Mouse (Mus musculus): Measurements from ENCODE around the gene Mecp2.
A peak's percentile ranks its signal among the peaks of the same experiment; 100 is the strongest.
"Not testable (repeated sequence)": the region's sequence is repeated elsewhere in the genome, so short reads cannot be mapped to it uniquely, and the experiment has no call there.

Mecp2 gene

GRCm38 (mm10) chrX:74135263-74135662 is at the start of gene Mecp2:
Gene Mecp2, minus strand, starts transcription at chrX:74135363.
- DNase-seq (ENCODE audit: low read depth): not testable (repeated sequence)

DNA sequence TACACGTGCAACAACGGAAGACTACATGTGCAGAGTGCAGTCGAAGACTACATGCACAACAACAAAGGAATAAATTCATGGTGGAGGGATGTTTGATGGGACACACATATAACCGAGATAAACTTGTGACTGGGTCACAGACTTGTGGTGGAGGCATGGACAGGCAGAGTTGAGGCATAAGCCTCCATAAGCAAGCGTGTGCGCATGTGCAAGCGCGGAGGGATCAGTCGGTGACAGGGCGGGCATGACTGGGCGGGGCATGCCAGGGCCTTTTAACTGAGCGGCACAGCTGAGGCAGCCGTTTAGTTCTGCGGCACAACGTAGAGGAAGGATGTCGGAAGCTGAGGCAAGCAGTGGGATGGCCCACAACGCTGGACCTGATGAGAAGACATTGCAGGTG is 41.8 kb upstream of the Mecp2 start, which contains the start of gene Tktl1:
Tktl1 (plus strand) TSS at position 301 of the 400 bp plus-strand sequence.
- no peak for DNase-seq (ENCODE audit: low read depth)

- DNase-seq (ENCODE audit: low read depth): no peak
These were observed 32.6 kb upstream of the Mecp2 start, which contains the start of gene Tex28 for GRCm38 (mm10) chrX:74167738-74168137. Gene Tex28, minus strand, starts transcription at chrX:74167838.

DNA sequence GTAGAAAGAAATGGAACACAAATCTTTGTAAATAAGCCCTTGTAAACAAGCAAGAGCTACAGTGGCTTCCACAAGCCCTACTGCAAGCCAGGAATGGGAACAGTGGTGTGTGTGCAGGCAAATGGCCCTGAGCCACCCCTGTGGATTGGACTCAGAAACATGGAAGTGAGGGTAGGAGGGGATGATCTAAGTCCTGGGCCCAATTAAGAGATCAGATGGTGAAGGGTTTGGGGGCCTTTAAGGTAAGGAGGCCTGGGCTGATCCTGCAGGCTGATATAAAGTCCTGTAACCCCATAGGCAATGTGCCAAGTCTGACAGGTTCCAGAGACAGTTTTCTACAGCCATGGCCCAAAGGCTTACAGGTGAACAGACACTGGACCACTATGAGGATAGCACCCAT is 8.0 kb downstream of the Mecp2 start, which contains the start of gene Opn1mw:
Opn1mw (plus strand) TSS at position 301 of the 400 bp plus-strand sequence.
- DNase-seq (ENCODE audit: low read depth): no peak

DNA sequence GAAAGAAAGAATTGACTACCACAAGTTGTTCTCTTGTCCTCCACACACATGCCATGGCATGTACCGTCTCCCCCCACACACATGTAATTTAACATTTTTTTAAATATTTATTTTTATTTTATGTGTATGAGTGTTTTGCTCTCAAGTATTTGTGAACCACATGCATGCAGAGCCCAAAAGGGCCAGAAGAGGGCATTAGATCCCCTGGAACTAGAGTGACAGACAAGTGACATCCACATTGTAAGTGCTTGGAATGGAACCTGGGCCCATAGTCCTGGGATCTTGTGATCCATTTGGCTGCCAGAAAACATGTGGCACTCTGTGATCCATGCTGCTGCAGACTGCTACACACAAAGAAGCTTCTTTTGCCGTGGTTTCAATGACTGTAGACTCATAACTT is 10.2 kb downstream of the Mecp2 start:
- peak; percentile 24 for DNase-seq (ENCODE audit: low read depth)

- DNase-seq (ENCODE audit: low read depth): peak; percentile 45
These were observed 19.7 kb downstream of the Mecp2 start for GRCm38 (mm10) chrX:74115511-74115910.

- no peak for DNase-seq (ENCODE audit: low read depth)
These were observed 21.1 kb downstream of the Mecp2 start for GRCm38 (mm10) chrX:74114036-74114435.

DNA sequence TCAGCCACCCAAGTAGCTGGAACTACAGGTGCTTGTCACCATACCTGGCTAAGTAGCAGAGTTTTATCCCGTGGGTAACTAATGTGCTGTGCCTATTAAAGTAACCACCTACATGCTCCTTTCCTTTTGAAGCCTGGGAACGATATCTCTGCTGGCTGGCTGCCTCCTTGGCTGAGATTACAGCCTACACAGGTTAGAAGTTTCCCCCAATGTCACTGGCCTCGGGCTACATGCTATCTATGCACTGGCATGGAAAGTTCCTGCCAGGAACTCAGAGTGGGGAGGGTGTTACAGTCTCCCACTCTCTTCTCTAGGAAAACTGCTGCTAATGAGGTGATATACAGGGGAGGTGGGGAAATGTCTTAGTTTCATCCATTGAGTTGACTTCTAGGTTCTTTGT is 26.4 kb downstream of the Mecp2 start:
- no peak for DNase-seq (ENCODE audit: low read depth)

- DNase-seq (ENCODE audit: low read depth): no peak
These were observed 29.2 kb downstream of the Mecp2 start for GRCm38 (mm10) chrX:74105916-74106315.

DNA sequence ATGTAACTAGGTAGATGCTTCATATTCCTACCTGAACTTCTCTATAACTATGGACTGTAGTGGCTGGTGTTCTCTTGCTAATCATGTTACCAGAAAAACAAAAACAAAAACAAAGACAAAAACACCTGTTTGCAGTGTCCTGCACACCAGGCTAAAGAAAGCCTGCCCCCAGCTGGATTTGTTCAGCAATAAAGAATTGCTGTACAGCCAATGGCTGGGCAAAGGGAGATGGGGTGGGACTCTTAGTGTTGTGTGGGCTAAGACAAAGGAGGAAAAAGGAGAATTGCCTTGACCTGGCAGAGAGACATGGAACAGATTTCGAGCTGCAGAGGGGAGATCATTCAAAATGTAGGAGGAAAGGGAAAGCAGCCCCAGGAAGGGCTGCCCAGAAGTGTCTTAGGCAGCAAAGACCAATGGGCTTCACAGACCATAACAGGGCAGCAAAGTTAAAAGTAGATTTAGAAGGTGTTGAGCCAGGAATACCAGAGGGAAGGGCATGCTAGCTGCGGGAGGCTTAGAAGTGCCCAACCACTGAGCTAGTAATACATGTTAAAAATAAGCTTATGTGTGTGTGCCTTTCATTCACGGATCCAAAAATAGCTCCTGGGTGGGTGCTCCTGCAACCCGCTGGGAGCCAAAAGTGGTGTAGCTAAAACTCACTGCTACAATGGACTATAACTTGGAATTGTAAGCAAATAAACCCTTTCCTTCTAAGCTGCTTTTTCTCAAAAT is 31.5 kb downstream of the Mecp2 start:
- DNase-seq (ENCODE audit: low read depth): no peak

- no peak for DNase-seq (ENCODE audit: low read depth)
These were observed 40.0 kb downstream of the Mecp2 start for GRCm38 (mm10) chrX:74095130-74095529.

GRCm38 (mm10) chrX:74085601-74086038 is 49.5 kb downstream of the Mecp2 start:
- DNase-seq (ENCODE audit: low read depth): peak; percentile 92

DNA sequence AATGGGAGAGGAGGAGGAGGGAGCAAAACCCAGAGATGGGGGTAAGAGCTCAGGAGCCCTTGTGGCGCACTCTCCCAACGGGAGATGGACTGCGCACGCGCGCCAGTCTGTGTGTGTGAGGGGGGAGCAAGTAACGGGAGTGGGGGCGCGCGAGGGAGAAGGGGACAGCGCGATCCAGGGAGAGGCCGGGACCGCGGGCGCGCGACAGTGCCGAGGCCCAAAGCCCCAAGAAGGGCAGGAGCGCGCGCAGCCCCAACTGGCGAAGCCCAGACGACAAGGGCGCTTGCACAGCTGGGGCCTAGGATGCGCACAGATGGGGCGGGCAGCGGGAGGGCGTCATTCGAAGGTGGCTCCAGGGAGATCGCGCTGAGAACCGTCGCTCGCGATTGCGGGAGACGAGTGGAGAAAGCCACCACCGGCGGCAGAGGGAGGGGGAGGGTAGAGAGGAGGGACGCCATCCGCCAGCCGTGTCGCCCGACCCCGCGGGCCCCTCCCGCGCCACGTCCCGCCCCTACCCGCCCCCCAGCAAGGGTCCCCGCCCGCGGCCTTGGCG is 50.1 kb downstream of the Mecp2 start:
- peak; percentile 51 for DNase-seq (ENCODE audit: low read depth)

DNA sequence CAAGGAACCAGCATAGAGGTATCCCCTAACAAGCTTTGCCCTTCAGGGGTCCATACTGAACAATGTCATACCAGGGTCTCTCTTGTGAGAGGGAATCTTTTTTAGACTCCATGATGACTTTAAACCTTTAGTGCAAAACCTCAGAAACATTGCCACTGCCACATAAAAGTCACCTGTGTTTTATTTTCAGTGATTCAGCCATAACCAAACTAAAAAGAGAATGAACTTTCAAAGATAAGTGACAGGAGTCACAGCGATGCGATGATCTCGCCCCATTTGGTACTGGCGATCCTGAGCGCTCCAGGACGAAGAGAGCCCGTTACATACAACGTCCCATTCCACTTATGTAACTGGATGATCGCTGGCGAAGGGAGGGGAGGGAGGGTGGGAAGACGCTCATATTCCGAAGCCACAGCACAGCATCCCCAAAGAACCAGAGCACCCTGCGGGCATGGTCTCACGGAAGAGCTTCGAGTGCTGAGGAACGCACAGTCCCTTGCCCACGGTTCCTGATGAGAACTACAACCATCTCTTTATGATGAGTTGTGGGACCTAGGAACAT is 50.8 kb downstream of the Mecp2 start:
- no peak for DNase-seq (ENCODE audit: low read depth)

GRCm38 (mm10) chrX:74070794-74071193 is 64.4 kb downstream of the Mecp2 start:
- no peak for DNase-seq (ENCODE audit: low read depth)

DNA sequence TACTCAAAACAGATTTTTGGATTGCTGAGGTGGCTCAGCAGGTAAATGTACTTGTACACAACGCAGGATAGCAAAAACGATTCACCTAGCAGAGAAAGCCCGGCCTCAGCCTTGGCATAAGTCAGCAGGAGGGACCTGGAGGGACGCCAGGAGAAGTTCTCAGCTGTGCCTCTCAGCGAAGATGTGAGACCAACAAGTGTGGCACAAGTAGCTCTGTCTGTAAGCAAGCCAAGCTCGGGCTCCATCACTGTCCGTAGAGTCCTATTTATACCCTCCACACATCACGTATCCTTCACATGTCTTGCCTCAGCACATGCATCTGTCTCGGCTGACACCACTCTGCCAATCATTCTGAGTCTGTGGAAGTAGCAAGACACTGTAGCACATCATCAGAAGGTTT is 67.3 kb downstream of the Mecp2 start:
- no peak for DNase-seq (ENCODE audit: low read depth)

- DNase-seq (ENCODE audit: low read depth): no peak
These were observed 90.1 kb downstream of the Mecp2 start for GRCm38 (mm10) chrX:74045107-74045506.

GRCm38 (mm10) chrX:74037702-74038375 is 97.3 kb downstream of the Mecp2 start:
- no peak for DNase-seq (ENCODE audit: low read depth)

- DNase-seq (ENCODE audit: low read depth): no peak
These were observed 105.2 kb downstream of the Mecp2 start for GRCm38 (mm10) chrX:74030000-74030399.

DNA sequence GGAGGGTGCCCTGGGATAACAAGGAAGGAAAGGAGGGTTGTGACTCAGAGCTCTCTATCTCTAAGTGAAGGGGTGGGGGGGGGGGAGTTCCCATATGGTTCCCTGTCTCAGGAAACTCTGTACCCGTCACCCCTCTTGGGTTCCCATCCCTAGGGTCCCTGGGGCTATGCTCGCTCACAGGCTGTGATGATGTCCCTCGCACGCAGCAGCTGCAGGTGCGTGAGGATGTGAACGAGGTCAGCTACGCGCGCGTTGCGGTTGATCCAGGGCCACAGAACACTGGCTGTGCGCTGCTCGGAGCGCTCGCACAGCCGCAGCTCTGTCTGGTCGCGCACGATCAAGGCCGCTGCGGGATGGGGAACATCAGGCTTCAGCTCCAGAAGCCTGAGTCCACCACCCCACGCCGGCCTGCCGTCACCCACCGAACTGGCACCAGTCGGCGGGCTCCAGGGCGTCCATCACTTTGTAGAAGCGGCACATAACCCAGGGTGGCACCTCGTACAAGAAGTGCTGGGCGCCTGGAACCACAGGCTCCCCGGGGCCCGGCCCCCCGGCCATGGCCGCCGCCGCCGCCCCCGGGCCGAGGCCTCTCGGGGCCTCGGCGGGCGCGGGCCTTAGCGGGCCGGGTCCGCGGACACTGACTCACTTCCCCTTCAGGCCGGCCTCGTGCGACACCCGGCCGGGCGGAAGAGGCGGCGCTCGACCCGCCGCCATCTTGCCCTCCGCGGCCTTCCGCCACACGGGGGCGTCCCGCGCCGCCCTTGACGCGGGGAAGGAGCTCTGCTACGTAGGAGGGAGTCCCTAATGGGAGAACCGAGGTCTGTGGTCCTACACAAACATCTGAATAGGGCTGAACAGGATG is 111.7 kb downstream of the Mecp2 start, which contains the start of gene Irak1:
Irak1 (minus strand) TSS at position 731 of the 862 bp plus-strand sequence.
- peak; percentile 50 for DNase-seq (ENCODE audit: low read depth)

DNA sequence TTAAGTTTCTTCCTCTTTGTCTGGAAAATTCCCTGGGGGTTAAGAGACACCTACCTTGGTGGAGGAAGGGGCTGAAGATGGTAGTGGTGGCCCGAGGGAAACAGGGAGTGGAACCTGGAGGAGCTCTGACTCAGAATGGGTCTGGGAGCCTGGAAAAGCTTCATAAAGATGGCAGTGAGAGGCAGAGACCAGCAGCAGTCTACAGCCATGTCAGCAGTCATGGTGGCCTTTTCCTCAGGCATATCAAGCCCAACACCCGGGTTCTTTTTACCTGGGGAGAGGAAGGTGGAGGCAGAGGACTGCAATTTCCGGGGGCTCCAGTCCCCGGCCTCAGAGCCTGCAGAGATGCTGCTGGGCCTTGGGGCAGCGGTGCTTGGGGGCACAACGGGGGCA is 112.4 kb downstream of the Mecp2 start:
- DNase-seq (ENCODE audit: low read depth): no peak

DNA sequence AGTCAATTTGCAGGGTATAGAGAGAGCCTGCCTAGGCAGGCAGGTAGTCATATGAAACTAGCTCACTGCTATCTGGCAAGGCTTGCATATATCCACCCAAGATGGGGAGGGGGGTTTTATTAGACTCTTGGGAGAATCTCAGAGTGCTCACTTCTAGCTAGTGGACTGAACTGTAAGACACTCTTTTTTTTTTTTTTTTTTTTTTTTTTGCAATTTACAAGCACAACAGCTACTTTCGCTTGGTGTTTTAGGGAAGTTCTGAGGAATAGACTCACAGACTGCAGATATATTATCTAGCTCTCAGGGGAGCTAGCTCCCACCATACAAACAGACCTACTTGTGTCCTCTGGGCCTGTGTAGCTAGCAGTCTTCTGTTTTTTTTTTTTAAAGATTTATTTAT is 120.6 kb downstream of the Mecp2 start:
- DNase-seq (ENCODE audit: low read depth): no peak
